Mouse (Mus musculus): ENCODE measurements at regions not wholly inside any gene's neighbourhood (a gene's known extent, or its start where the extent isn't known, plus 50 kb on each side); places are given as distances from the start of the nearest gene placed in this dataset.

DNA sequence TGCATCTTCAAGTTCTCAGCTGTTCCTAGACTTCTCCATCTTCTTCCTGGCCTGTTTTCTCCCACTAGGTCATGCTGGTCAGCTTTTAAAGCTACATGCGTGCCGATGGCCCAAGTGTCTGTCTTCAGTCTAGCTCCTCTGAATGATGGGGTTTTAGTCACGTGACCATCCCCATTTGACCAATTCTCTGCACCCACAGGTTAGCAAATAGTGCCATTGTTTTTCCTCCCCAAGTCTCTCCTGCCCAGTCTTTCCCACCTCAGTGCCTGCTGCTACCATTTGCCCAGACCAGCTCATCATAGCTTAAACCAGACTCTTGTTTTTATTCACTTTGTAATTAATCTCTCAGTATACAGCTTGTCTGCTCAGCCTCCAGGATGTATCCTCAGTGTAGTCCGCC lies 62.3 kb downstream of the Zfp706 start:
- no peaks in the 10 kb centered on the region for H3K9me3 ChIP-seq
- ATAC-seq (ENCODE audit: insufficient number of reproducible peaks, insufficient read depth, low FRiP score, low TSS enrichment), result no peak
- H3K27ac ChIP-seq, result no peak overlapping the region
- no peak overlapping the region for H3K9ac ChIP-seq
- WGBS, result 90% methylated on average over 4 of the region's 4 CpGs
- H3K27me3 ChIP-seq, result no peaks in the 10 kb centered on the region
- no peak overlapping the region for H3K4me2 ChIP-seq (replicated peaks)
- peaks cover 9% of the 10 kb centered on the region for H3K4me1 ChIP-seq
- no peaks in the 10 kb centered on the region for H3K36me3 ChIP-seq
- no peak overlapping the region for H3K4me3 ChIP-seq

DNA sequence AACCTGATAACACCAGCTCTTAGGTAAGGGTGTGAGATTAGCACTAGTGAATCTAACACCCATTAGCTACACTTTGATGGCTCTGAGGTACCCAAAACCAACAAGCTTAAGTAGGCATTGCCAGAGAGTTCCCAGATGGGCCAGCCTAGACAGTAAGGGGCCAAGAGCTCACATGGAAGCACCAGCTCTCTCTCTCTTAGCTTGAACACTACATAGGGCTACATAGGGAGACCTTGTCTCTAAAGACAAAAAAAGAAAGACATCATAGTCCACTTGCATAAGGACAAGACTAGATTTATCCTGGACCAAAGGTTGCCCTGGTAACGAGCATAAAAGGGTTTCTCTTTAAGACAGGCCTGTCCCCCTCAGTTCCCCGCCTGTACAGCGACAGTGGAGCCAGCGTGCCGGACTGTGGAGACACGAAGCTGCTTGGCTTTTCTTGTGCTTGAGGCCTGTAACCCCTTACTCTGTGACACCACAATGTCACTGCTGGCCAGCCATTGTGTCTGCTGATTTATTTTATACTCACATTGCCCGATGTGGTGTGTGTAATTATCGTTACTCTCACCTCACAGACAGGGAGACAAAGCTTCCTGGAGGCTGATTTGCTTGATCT lies 62.9 kb downstream of the Zfp706 start:
- H3K4me1 ChIP-seq, result peaks cover 9% of the 10 kb centered on the region
- WGBS, result 84% methylated on average over 8 of the region's 8 CpGs
- no peaks in the 10 kb centered on the region for H3K27me3 ChIP-seq
- H3K9me3 ChIP-seq, result no peaks in the 10 kb centered on the region
- H3K4me2 ChIP-seq (replicated peaks), result no peak overlapping the region
- no peaks in the 10 kb centered on the region for H3K36me3 ChIP-seq
- H3K4me3 ChIP-seq, result no peak overlapping the region
- no peak for ATAC-seq (ENCODE audit: insufficient number of reproducible peaks, insufficient read depth, low FRiP score, low TSS enrichment)
- H3K9ac ChIP-seq, result no peak overlapping the region
- no peak overlapping the region for H3K27ac ChIP-seq

DNA sequence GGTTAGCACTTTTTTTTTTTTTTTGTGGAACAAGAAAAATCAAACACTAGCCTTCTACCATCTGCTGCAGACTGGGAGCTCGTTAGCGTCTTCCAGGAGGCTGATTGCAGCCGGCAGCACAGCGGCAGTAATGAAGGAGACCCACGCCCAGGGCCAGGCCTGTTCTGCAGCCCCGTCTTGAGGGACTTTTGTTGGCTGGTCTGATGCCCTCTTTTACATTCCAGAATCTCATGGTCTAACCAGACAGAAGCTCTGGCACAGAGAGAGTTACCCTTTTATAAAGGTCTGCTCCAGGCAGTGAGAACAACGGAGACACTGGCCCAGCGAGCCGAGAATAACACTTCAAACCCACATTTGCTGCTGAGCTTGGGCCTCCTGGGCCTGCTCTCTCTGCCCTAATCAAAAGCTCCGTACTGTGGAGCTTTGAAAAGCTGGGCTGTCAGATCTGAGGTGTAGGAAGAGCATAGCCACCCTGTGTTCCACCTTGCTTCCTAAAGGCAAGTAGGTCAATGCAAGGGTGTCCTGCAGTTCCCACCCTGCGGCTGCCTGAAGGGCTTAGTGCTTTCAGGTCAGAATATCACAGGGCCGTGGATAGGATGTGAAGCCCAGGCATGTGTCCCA lies 64.0 kb downstream of the Zfp706 start:
- no peak overlapping the region for H3K9ac ChIP-seq
- H3K27me3 ChIP-seq, result no peaks in the 10 kb centered on the region
- H3K36me3 ChIP-seq, result no peaks in the 10 kb centered on the region
- H3K4me3 ChIP-seq, result no peak overlapping the region
- H3K4me2 ChIP-seq (replicated peaks), result no peak overlapping the region
- peak overlapping the region; percentile 32 for H3K27ac ChIP-seq
- peaks cover 9% of the 10 kb centered on the region for H3K4me1 ChIP-seq
- 58% methylated on average over 12 of the region's 12 CpGs for WGBS
- no peaks in the 10 kb centered on the region for H3K9me3 ChIP-seq
- no peak for ATAC-seq (ENCODE audit: insufficient number of reproducible peaks, insufficient read depth, low FRiP score, low TSS enrichment)

DNA sequence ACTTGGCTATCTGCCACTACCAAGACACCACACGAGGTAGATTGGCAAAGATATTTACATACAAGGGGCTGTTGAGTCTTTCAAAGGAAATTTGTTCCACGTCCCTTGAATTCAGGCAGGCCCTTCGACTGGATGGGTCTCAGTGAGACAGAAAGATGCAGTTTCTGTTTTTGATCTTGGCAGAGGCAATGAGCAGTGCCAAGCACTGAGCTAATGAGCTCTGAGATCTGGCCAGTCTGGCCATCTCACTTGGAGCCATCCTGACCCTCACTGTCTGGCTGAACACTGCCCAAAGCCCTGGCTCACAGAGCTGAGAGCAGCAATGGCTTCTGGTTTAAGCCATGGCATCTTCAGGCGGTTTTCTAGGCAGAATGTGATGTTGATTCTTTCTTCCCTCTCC lies 65.3 kb downstream of the Zfp706 start:
- 47% methylated on average over 4 of the region's 4 CpGs for WGBS
- Histone ChIP-seq H3K9me3 (no peaks in the 10 kb centered on the region), H3K36me3 (no peaks in the 10 kb centered on the region), H3K4me1 (peaks cover 19% of the 10 kb centered on the region), H3K27ac (no peak overlapping the region), H3K9ac (no peak overlapping the region), H3K27me3 (no peaks in the 10 kb centered on the region), H3K4me2 (replicated peaks) (no peak overlapping the region), H3K4me3 (no peak overlapping the region)
- no peak for ATAC-seq (ENCODE audit: insufficient number of reproducible peaks, insufficient read depth, low FRiP score, low TSS enrichment)

DNA sequence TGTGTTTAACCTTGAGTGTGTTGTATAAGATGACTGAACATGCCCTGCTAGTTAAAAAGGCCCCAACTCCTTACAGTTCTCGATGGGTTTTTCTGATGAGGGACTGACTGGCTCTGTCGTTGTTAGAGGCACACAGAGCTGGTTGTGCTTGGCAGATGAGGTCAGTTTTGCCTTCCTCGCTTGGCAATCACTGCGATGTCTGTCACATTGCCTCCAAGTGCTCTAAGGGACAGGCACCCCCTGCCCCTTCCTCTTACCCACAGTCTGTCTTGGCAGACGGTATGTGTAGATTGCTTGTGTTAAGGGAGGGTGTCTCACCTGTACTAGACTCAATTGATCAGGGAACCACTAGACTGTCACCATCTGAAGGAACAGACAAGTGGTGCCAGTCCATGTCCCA lies 65.8 kb downstream of the Zfp706 start:
- Histone ChIP-seq H3K9ac (no peak overlapping the region), H3K4me2 (replicated peaks) (no peak overlapping the region), H3K36me3 (no peaks in the 10 kb centered on the region), H3K27ac (no peak overlapping the region), H3K4me1 (peaks cover 19% of the 10 kb centered on the region), H3K27me3 (no peaks in the 10 kb centered on the region), H3K4me3 (no peak overlapping the region), H3K9me3 (no peaks in the 10 kb centered on the region)
- 86% methylated on average over 5 of the region's 5 CpGs for WGBS
- no peak for ATAC-seq (ENCODE audit: insufficient number of reproducible peaks, insufficient read depth, low FRiP score, low TSS enrichment)

DNA sequence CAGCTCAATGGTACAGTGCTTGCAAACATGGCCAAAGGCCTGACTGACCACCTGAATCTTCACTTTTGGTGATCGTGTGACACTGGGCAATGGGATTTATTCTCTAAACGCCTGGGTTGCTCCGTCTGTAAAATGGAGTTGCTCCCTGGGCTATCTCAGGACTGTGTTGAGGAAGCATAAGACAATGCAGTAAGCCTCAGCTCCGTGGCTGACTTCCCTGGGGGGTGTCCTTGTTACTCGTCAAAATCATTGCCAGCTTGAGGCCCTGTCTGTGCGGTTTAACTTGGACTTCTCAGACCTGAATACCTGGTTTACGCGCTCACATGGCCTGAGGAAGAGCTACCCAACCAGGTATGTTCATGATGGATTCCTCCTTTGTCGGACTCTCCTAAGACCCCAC lies 68.0 kb downstream of the Zfp706 start:
- Histone ChIP-seq H3K36me3 (no peaks in the 10 kb centered on the region), H3K27me3 (no peaks in the 10 kb centered on the region), H3K27ac (no peak overlapping the region), H3K4me2 (replicated peaks) (no peak overlapping the region), H3K4me1 (peaks cover 18% of the 10 kb centered on the region), H3K9ac (no peak overlapping the region), H3K9me3 (no peaks in the 10 kb centered on the region), H3K4me3 (no peak overlapping the region)
- 84% methylated on average over 9 of the region's 9 CpGs for WGBS
- no peak for ATAC-seq (ENCODE audit: insufficient number of reproducible peaks, insufficient read depth, low FRiP score, low TSS enrichment)

DNA sequence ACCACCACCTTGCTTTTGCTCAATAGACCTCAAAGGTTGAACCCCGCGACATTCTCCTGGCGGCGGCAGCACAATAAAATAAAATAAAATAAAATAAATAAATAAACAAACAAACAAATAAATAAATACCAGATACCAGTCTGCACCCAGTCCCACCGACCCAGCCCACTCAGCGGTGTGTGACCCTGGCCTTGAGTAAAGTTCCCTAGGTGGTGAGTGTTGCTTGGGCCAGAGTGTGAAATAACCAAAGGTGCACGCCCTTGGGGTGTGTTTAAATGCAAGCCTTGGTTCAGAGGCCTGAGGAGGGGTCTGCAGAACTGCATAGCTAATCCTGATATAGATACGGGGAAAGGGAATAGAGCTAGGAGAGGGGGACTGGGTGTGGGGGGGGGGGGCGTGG lies 68.4 kb downstream of the Zfp706 start:
- peak overlapping the region; percentile 60 for H3K9ac ChIP-seq
- WGBS, result 28% methylated on average over 9 of the region's 9 CpGs
- H3K4me1 ChIP-seq, result peaks cover 18% of the 10 kb centered on the region
- ATAC-seq (ENCODE audit: insufficient number of reproducible peaks, insufficient read depth, low FRiP score, low TSS enrichment), result peak; percentile 22; the same call in 1 of the 2 replicates
- H3K36me3 ChIP-seq, result no peaks in the 10 kb centered on the region
- peak overlapping the region; percentile 88; the same call in 1 of the 2 replicates for H3K27ac ChIP-seq
- H3K9me3 ChIP-seq, result no peaks in the 10 kb centered on the region
- H3K4me3 ChIP-seq, result peak overlapping the region; percentile 52
- no peaks in the 10 kb centered on the region for H3K27me3 ChIP-seq
- H3K4me2 ChIP-seq (replicated peaks), result peak overlapping the region; percentile 85

DNA sequence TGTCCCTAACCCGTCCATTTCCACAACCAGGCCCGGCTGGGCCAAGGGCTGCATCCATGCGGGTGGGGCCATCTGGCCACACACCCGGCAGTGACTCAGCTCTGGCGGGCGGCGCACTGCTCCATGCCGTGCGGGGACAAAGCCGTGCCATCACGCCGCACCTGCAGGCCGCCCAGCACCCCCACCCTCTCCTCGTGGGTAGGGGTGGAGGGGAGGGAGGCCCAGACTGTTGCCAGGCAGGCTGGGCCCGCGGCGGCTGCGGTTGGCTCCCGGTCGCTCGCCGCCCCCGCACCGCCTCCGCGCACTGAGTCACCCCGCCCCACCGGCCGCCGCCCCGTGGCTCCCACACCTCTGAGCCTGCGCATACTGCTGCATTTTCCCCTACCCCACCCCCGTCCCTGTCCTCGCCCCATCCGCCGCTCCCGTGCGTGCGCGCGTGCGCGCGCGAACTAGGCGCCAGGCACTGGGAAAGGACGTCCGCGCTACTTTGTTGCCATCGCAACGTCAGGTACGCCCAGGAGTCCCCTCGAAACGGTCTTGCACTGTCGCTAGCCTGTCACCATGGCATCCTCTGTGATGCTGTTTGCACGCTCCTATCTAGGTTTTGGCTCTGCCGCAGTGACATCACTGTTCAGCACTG lies 68.9 kb downstream of the Zfp706 start:
- Histone ChIP-seq H3K36me3 (no peaks in the 10 kb centered on the region), H3K4me1 (peaks cover 15% of the 10 kb centered on the region), H3K9ac (peak overlapping the region; percentile 60), H3K27me3 (no peaks in the 10 kb centered on the region), H3K27ac (peak overlapping the region; percentile 88), H3K4me3 (peak overlapping the region; percentile 52), H3K9me3 (no peaks in the 10 kb centered on the region), H3K4me2 (replicated peaks) (peak overlapping the region; percentile 85)
- WGBS, result under 1% methylated on average over 57 of the region's 57 CpGs
- peak; percentile 91 for ATAC-seq (ENCODE audit: insufficient number of reproducible peaks, insufficient read depth, low FRiP score, low TSS enrichment)

DNA sequence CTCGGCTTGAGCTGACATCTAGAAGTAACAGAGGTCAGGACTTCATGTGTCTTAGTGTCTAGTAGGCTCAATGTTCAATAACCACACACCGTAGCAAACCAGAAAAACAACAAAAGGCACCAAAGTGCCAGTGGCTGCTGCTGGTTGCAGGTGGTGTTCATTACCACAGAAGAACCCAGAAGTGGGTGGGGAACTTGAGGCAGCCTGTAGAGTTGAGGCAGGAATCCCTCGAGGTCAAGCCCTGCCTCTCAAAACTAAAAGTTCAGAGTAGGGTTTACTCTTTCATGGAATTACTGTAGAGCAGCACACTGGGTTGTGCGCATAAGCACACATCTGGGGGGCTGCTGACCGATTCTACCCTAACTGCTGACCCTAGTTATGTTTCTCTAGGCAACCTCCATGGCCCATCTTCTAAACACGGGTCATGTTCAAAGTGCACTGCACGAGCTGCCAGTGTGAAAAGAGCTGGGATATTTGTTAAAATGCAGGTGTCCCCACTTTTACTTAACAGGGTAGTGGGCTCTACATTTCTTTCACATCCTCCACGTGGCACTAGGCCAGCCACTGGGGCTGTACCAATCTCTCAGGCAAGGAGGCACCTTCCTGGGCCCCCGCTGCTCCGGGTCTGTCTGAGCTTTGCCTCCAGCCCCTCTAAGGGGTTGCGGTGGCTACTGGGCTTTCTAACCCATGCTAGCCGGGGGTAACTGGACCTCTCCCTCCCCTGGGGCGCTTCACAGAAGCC lies 69.6 kb downstream of the Zfp706 start:
- H3K27ac ChIP-seq, result peak overlapping the region; percentile 88
- peak overlapping the region; percentile 60 for H3K9ac ChIP-seq
- no peaks in the 10 kb centered on the region for H3K27me3 ChIP-seq
- ATAC-seq (ENCODE audit: insufficient number of reproducible peaks, insufficient read depth, low FRiP score, low TSS enrichment), result 0 out of 2 replicates have a peak, but pooled peaks have one; percentile 3
- H3K36me3 ChIP-seq, result no peaks in the 10 kb centered on the region
- H3K9me3 ChIP-seq, result no peaks in the 10 kb centered on the region
- H3K4me3 ChIP-seq, result peak overlapping the region; percentile 52
- peaks cover 13% of the 10 kb centered on the region for H3K4me1 ChIP-seq
- peak overlapping the region; percentile 85 for H3K4me2 ChIP-seq (replicated peaks)
- WGBS, result 13% methylated on average over 13 of the region's 13 CpGs

DNA sequence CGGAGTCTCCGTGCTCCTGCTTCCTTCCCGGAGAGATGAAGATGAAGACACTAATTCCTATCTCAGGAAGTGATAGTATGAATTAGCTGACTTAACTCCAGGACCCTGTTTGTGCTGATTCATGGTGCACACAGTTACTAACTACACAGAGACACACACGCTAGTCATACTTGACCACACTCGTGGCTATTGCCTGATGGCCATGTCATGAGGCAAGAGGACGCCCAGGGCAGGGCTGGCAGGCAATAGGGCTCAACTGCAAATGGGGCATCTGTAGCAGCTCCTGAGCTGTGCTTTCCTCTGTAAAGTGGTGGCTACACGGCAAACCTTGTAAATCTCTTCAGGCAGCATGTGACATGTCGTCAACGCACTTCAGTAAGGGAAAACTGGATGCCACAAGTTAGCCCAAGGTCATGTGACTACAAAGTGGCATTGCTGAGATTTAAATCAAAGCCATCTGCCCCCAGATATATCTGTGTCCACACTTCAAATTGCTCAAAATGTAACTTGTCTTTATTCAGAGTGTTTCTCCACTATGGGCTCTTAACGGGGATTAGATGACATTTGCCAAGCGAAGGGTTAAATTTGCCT lies 70.4 kb downstream of the Zfp706 start:
- no peak overlapping the region for H3K9ac ChIP-seq
- H3K27ac ChIP-seq, result no peak overlapping the region
- 67% methylated on average over 11 of the region's 11 CpGs for WGBS
- no peaks in the 10 kb centered on the region for H3K36me3 ChIP-seq
- ATAC-seq (ENCODE audit: insufficient number of reproducible peaks, insufficient read depth, low FRiP score, low TSS enrichment), result no peak
- H3K4me2 ChIP-seq (replicated peaks), result no peak overlapping the region
- H3K4me3 ChIP-seq, result no peak overlapping the region
- H3K27me3 ChIP-seq, result no peaks in the 10 kb centered on the region
- no peaks in the 10 kb centered on the region for H3K9me3 ChIP-seq
- H3K4me1 ChIP-seq, result peaks cover 13% of the 10 kb centered on the region

DNA sequence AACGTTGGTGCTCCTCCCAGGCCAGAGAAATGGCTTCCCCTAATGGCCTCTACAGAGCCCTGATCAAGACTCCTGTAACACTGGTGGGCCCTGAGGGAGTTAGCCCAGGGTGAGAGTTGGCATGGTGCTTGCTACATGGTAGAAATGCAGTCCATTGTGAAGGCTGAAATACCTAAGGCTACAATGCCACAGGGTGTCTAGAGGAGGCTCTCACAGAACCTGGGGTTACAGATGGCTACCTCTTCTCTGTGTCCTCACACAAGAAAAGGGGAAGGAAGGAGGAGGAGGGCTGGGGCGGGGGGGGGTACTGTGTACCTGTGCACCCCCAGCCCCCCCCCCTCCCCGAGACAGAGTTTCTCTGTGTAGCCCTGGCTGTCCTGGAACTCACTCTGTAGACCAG lies 72.8 kb downstream of the Zfp706 start:
- Histone ChIP-seq H3K4me3 (no peak overlapping the region), H3K27me3 (no peaks in the 10 kb centered on the region), H3K4me2 (replicated peaks) (no peak overlapping the region), H3K27ac (no peak overlapping the region), H3K36me3 (no peaks in the 10 kb centered on the region), H3K9ac (no peak overlapping the region), H3K9me3 (no peaks in the 10 kb centered on the region), H3K4me1 (peaks cover 13% of the 10 kb centered on the region)
- no peak for ATAC-seq (ENCODE audit: insufficient number of reproducible peaks, insufficient read depth, low FRiP score, low TSS enrichment)
- 61% methylated on average over 2 of the region's 3 CpGs for WGBS
